In the genomic region with DNA sequence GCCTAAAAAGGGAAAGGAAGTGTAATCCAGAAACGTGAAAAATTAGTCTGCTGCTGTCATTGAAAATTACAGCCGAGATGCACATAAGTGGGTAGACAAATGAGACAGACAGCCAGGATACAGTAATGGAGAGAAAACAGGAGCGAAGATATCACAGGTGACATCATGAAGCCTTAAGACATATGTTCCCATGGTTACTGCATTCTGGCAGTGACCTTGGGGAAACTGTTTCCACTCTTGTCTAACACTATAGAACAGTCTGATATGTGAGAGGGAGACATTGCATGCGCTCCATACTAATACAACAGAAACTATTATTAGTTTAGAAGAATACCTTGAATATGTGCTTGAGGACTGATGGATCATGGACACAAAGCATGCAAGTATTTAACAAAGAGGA, we compare ENCODE assay signal across 25 mouse cellular contexts.
DNase-seq lines count a peak whose midpoint lies in the region; ATAC-seq and TF ChIP-seq lines count a peak whose summit lies in the region.
"Had no signal": no experiment of that assay in that cellular context is flagged by ENCODE, and none has a peak within 500 bp of the region (broad histone marks: within the 10 kb centered on the region; RNA-seq: fewer than 3 reads in every experiment).

No protein-coding gene starts in this region.

- no peak overlapping the region for H3K4me3 ChIP-seq in embryonic facial prominence, embryonic 11.5 days (ENCODE audit: low read depth, low read length)
- H3K4me3 ChIP-seq in embryonic facial prominence, embryonic 10.5 days: no peak overlapping the region
- H3K4me3 ChIP-seq in hindbrain, embryonic 15.5 days: no peak overlapping the region
- H3K4me3 ChIP-seq in hindbrain, embryonic 12.5 days: no peak overlapping the region
- H3K4me3 ChIP-seq in midbrain, embryonic 16.5 days (ENCODE audit: low read depth, low read length): no peak overlapping the region
- no peak overlapping the region for H3K4me3 ChIP-seq in midbrain, embryonic 11.5 days (ENCODE audit: low read depth, low read length)
- H3K4me3 ChIP-seq in midbrain, postnatal 0 days (ENCODE audit: low read depth, low read length): no peak overlapping the region
- H3K4me3 ChIP-seq: embryonic facial prominence, embryonic 15.5 days; forebrain, embryonic 12.5 days; heart, embryonic 12.5 days; heart, embryonic 15.5 days; hindbrain, embryonic 10.5 days had no signal

- no peak for TF ChIP-seq CTCF in midbrain, postnatal 0 days (IDR thresholded peaks at IDR 0.05)

- no peaks in the 10 kb centered on the region for H3K36me3 ChIP-seq in embryonic facial prominence, embryonic 11.5 days (replicated peaks; ENCODE audit: control insufficient read depth, insufficient read depth, low read depth, low read length)
- no peaks in the 10 kb centered on the region for H3K36me3 ChIP-seq in embryonic facial prominence, embryonic 10.5 days (replicated peaks)
- no peaks in the 10 kb centered on the region for H3K36me3 ChIP-seq in hindbrain, embryonic 15.5 days
- H3K36me3 ChIP-seq in hindbrain, embryonic 12.5 days: no peaks in the 10 kb centered on the region
- no peaks in the 10 kb centered on the region for H3K36me3 ChIP-seq in midbrain, embryonic 16.5 days (ENCODE audit: control insufficient read depth, insufficient read depth, low read length)
- H3K36me3 ChIP-seq in midbrain, embryonic 11.5 days (ENCODE audit: control insufficient read depth, insufficient read depth, low read length): no peaks in the 10 kb centered on the region
- H3K36me3 ChIP-seq in midbrain, postnatal 0 days (ENCODE audit: insufficient read depth, low read length): no peaks in the 10 kb centered on the region
- H3K36me3 ChIP-seq: embryonic facial prominence, embryonic 15.5 days; forebrain, embryonic 12.5 days; heart, embryonic 12.5 days; heart, embryonic 15.5 days; hindbrain, embryonic 10.5 days had no signal

- H3K9me3 ChIP-seq in embryonic facial prominence, embryonic 11.5 days (replicated peaks; ENCODE audit: control insufficient read depth, low read length): no peaks in the 10 kb centered on the region
- H3K9me3 ChIP-seq in embryonic facial prominence, embryonic 10.5 days: no peaks in the 10 kb centered on the region
- no peaks in the 10 kb centered on the region for H3K9me3 ChIP-seq in hindbrain, embryonic 15.5 days
- no peaks in the 10 kb centered on the region for H3K9me3 ChIP-seq in hindbrain, embryonic 12.5 days (replicated peaks)
- H3K9me3 ChIP-seq in midbrain, embryonic 16.5 days (replicated peaks; ENCODE audit: control insufficient read depth, low read length, poor library complexity, severe bottlenecking): no peaks in the 10 kb centered on the region
- H3K9me3 ChIP-seq in midbrain, embryonic 11.5 days (ENCODE audit: control insufficient read depth, low read length): no peaks in the 10 kb centered on the region
- no peaks in the 10 kb centered on the region for H3K9me3 ChIP-seq in midbrain, postnatal 0 days (ENCODE audit: low read length)
- H3K9me3 ChIP-seq: embryonic facial prominence, embryonic 15.5 days; forebrain, embryonic 12.5 days; heart, embryonic 12.5 days; heart, embryonic 15.5 days; hindbrain, embryonic 10.5 days had no signal

- 0 out of 2 replicates have a peak, but pooled peaks have one; percentile 18 for ATAC-seq in embryonic facial prominence, embryonic 11.5 days (replicated peaks; ENCODE audit: insufficient number of reproducible peaks, low FRiP score, low TSS enrichment, low read depth)
- ATAC-seq in hindbrain, embryonic 15.5 days (ENCODE audit: low FRiP score, low read depth): 0 out of 2 replicates have a peak, but pooled peaks have one; percentile 42
- ATAC-seq in hindbrain, embryonic 12.5 days (ENCODE audit: low FRiP score): no peak
- peak; percentile 64 for ATAC-seq in midbrain, embryonic 16.5 days
- ATAC-seq in midbrain, embryonic 11.5 days (ENCODE audit: low FRiP score): no peak
- peak; percentile 52; the same call in 1 of the 2 replicates for ATAC-seq in midbrain, postnatal 0 days (ENCODE audit: low FRiP score)
- ATAC-seq: activated CD4-positive, CD25-positive, alpha-beta regulatory T cell, adult 4 months had no signal

- WGBS in embryonic facial prominence, embryonic 11.5 days: 68% methylated on average over 4 of the region's 4 CpGs
- 78% methylated on average over 4 of the region's 4 CpGs for WGBS in embryonic facial prominence, embryonic 10.5 days
- WGBS in hindbrain, embryonic 15.5 days: 73% methylated on average over 4 of the region's 4 CpGs
- 84% methylated on average over 4 of the region's 4 CpGs for WGBS in hindbrain, embryonic 12.5 days
- WGBS in midbrain, embryonic 16.5 days: 72% methylated on average over 4 of the region's 4 CpGs
- 88% methylated on average over 4 of the region's 4 CpGs for WGBS in midbrain, embryonic 11.5 days
- 67% methylated on average over 4 of the region's 4 CpGs for WGBS in midbrain, postnatal 0 days

- H3K27me3 ChIP-seq in embryonic facial prominence, embryonic 11.5 days (ENCODE audit: control insufficient read depth, insufficient read depth, low read length): no peaks in the 10 kb centered on the region
- H3K27me3 ChIP-seq in embryonic facial prominence, embryonic 10.5 days (replicated peaks; ENCODE audit: low read depth, poor library complexity, severe bottlenecking): no peaks in the 10 kb centered on the region
- no peaks in the 10 kb centered on the region for H3K27me3 ChIP-seq in hindbrain, embryonic 15.5 days
- H3K27me3 ChIP-seq in hindbrain, embryonic 12.5 days: no peaks in the 10 kb centered on the region
- H3K27me3 ChIP-seq in midbrain, embryonic 16.5 days (ENCODE audit: control insufficient read depth, insufficient read depth, low read depth, low read length): no peaks in the 10 kb centered on the region
- no peaks in the 10 kb centered on the region for H3K27me3 ChIP-seq in midbrain, embryonic 11.5 days (ENCODE audit: control insufficient read depth, insufficient read depth, low read length)
- no peaks in the 10 kb centered on the region for H3K27me3 ChIP-seq in midbrain, postnatal 0 days (ENCODE audit: insufficient read depth, low read length)
- H3K27me3 ChIP-seq: embryonic facial prominence, embryonic 15.5 days; forebrain, embryonic 12.5 days; heart, embryonic 12.5 days; heart, embryonic 15.5 days had no signal

- H3K4me1 ChIP-seq in embryonic facial prominence, embryonic 11.5 days (ENCODE audit: control insufficient read depth, insufficient read depth, low read length): no peaks in the 10 kb centered on the region
- no peaks in the 10 kb centered on the region; the same call in 1 of the 2 replicates for H3K4me1 ChIP-seq in embryonic facial prominence, embryonic 10.5 days
- H3K4me1 ChIP-seq in hindbrain, embryonic 15.5 days (replicated peaks): no peaks in the 10 kb centered on the region
- no peaks in the 10 kb centered on the region for H3K4me1 ChIP-seq in hindbrain, embryonic 12.5 days
- no peaks in the 10 kb centered on the region for H3K4me1 ChIP-seq in midbrain, embryonic 16.5 days (ENCODE audit: control insufficient read depth, insufficient read depth, low read length)
- no peaks in the 10 kb centered on the region for H3K4me1 ChIP-seq in midbrain, embryonic 11.5 days (ENCODE audit: control insufficient read depth, insufficient read depth, low read length)
- H3K4me1 ChIP-seq in midbrain, postnatal 0 days (ENCODE audit: insufficient read depth, low read length): no peaks in the 10 kb centered on the region
- H3K4me1 ChIP-seq: embryonic facial prominence, embryonic 15.5 days; forebrain, embryonic 12.5 days; heart, embryonic 12.5 days; heart, embryonic 15.5 days; hindbrain, embryonic 10.5 days had no signal

- H3K27ac ChIP-seq in embryonic facial prominence, embryonic 11.5 days (replicated peaks; ENCODE audit: low read depth, low read length): no peak overlapping the region
- no peak overlapping the region for H3K27ac ChIP-seq in embryonic facial prominence, embryonic 10.5 days (replicated peaks)
- H3K27ac ChIP-seq in hindbrain, embryonic 15.5 days (replicated peaks): no peak overlapping the region
- H3K27ac ChIP-seq in hindbrain, embryonic 12.5 days: no peak overlapping the region
- H3K27ac ChIP-seq in midbrain, embryonic 16.5 days (ENCODE audit: low read length): no peak overlapping the region
- H3K27ac ChIP-seq in midbrain, embryonic 11.5 days (ENCODE audit: low read depth, low read length): no peak overlapping the region
- no peak overlapping the region for H3K27ac ChIP-seq in midbrain, postnatal 0 days (ENCODE audit: low read depth, low read length)
- H3K27ac ChIP-seq: embryonic facial prominence, embryonic 15.5 days; forebrain, embryonic 12.5 days; heart, embryonic 15.5 days; hindbrain, embryonic 10.5 days; hindbrain, embryonic 14.5 days had no signal

- no peak for DNase-seq in embryonic facial prominence, embryonic 11.5 days (ENCODE audit: low spot score)
- no peak for DNase-seq in embryonic facial prominence, embryonic 10.5 days (ENCODE audit: low spot score)
- DNase-seq in midbrain, embryonic 11.5 days (ENCODE audit: low spot score, missing footprints): no peak
- DNase-seq in midbrain, postnatal 0 days (ENCODE audit: low spot score): peak; percentile 4
- no peak for DNase-seq in urinary bladder, postnatal 10 days (ENCODE audit: low spot score)
- DNase-seq: adrenal gland, adult 8-10 months; adrenal gland, postnatal 25 days; cerebellum, adult 11 months; cerebellum, adult 2 months; cerebellum, adult 9-11 months; cerebellum, postnatal 25 days; gastrocnemius, postnatal 25 days; heart, adult 18-20 months; heart, postnatal 10 days; heart, postnatal 36 days had no signal

- H3K4me2 ChIP-seq in embryonic facial prominence, embryonic 11.5 days (ENCODE audit: low read depth, low read length): no peak overlapping the region
- H3K4me2 ChIP-seq in hindbrain, embryonic 15.5 days: no peak overlapping the region
- H3K4me2 ChIP-seq in hindbrain, embryonic 12.5 days (replicated peaks): no peak overlapping the region
- H3K4me2 ChIP-seq in midbrain, embryonic 16.5 days (ENCODE audit: low read length): no peak overlapping the region
- H3K4me2 ChIP-seq in midbrain, embryonic 11.5 days: no peak overlapping the region
- H3K4me2 ChIP-seq in midbrain, postnatal 0 days (ENCODE audit: low read depth, low read length, poor library complexity, severe bottlenecking): no peak overlapping the region
- H3K4me2 ChIP-seq: embryonic facial prominence, embryonic 15.5 days; forebrain, embryonic 12.5 days; heart, embryonic 12.5 days; heart, embryonic 15.5 days; hindbrain, embryonic 14.5 days had no signal

- H3K9ac ChIP-seq in embryonic facial prominence, embryonic 11.5 days (replicated peaks; ENCODE audit: low read length): no peak overlapping the region
- no peak overlapping the region for H3K9ac ChIP-seq in hindbrain, embryonic 15.5 days
- no peak overlapping the region for H3K9ac ChIP-seq in hindbrain, embryonic 12.5 days
- H3K9ac ChIP-seq in midbrain, embryonic 16.5 days (ENCODE audit: low read depth, low read length): no peak overlapping the region
- H3K9ac ChIP-seq in midbrain, embryonic 11.5 days (ENCODE audit: low read length): no peak overlapping the region
- no peak overlapping the region for H3K9ac ChIP-seq in midbrain, postnatal 0 days (replicated peaks; ENCODE audit: low read length, poor library complexity, severe bottlenecking)
- H3K9ac ChIP-seq: embryonic facial prominence, embryonic 15.5 days; forebrain, embryonic 12.5 days; heart, embryonic 12.5 days; heart, embryonic 15.5 days; hindbrain, embryonic 14.5 days had no signal

Comparison
In these comparisons a context has a peak if more than half of its experiments do, and no peak if none do; other contexts are left out.
1. ATAC-seq: peak in embryonic facial prominence, embryonic 11.5 days (single experiment), hindbrain, embryonic 15.5 days (single experiment), midbrain, embryonic 16.5 days (single experiment) and midbrain, postnatal 0 days (single experiment); none in hindbrain, embryonic 12.5 days (single experiment) and midbrain, embryonic 11.5 days (single experiment).